Mouse (Mus musculus): Measurements from ENCODE around the gene Micu1.

Micu1 gene

DNA sequence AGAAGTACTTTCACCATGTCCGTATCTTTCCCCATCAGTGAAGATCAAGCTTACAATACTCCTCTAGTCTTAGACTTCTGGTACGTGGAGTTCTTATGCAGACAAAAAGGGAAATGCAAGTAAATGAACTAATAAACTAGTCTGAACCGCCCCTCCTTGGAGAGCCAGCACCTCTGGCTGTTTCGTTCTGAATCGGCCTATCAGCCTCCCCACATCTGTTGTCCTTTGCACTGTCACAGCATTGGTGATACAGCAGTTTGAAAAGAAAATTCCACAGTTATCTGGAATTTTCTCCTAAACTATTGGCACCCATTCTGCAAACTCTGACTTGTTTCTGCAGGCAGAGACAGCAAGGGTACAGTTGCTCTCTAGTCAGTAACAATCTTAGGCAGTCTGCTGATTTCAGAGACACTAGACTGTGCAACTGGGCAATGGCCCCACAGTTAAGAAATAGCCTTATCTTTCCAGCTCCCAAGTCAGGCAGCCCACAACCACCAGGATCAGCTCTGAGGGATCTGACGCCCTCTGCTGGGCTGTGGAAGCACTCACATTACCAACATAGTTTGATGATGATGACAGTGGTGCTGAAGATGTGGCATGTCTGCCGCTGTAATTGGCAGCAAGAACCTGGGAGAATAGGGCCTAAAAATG is 112.4 kb downstream of the Micu1 start:
- peak; percentile 76 for DNase-seq

DNA sequence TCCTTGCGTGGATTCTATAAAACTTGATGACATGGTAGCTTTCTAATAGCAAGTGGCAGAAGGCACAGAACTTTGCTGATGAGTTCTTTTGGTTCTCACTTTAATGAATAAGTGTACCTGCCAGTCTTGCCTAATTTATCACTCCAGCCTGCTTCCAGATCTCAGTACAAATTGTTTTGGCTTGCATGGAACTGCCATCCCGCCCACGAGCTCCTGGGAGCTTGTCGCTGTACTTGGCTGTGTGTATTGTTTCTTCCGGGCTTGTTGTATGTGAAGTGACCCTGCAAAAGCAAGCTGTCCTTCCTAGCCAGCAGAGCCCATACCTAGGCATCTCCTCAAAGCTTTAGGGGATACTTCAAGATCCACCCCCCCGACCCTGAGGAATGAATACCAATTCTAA is 114.3 kb downstream of the Micu1 start:
- DNase-seq: no peak

DNA sequence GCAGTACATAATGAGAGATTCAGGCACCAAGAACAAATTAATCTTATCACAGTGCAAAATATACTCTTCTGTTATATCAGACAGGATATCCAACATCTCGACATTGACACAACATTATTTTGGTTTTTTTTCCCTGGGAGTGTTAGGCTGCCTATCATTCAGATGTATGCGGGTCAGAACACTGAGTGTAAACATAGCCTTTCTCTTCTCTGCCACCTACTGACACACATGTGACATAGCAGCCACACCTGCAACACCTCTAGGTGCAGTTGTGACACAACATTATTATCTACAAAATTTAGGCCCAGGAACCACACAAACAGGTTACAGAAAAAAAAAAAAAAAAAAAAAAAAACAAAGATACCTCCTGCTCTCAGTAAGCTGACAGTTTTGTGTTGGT is 115.3 kb downstream of the Micu1 start:
- peak; percentile 46 for DNase-seq

DNA sequence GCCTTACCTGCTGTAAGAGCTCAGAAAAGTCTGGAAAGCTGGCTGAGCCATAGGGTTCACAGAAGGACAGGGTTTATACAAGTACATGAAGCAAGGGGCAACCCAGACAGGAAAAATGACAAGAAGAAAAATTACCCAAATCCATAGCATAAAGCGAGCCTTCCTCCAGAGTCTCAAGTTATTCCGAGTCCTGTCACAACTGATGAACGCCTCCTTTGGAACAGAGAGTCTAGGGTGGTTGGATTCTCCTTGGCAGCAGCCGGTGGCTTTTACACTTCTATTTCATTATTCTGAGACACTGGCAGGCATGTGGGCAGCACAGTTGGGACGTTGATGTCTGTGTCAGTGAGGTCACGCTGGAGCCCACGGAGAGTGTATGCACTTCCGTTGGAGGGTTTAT is 115.7 kb downstream of the Micu1 start:
- no peak for DNase-seq

DNA sequence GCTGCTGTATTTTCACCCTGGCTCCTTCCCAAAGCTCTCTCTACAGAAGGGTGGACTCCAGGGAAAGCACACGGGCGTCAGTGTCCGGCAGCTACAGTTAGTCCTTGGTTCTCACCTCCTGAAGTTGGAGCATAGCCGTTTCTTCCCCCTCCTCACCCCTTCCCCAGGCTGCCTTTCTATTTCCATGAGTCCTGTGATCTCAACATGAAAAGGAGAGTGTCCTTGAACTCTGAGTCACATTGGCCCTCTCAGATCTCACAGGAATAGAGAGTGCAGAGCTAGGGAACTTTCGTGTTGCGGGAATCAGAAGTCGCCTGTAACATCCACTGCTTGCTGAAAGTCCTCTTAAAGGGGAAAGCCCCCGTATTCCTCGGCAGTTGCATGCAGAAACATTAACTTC is 116.9 kb downstream of the Micu1 start:
- DNase-seq: no peak

DNA sequence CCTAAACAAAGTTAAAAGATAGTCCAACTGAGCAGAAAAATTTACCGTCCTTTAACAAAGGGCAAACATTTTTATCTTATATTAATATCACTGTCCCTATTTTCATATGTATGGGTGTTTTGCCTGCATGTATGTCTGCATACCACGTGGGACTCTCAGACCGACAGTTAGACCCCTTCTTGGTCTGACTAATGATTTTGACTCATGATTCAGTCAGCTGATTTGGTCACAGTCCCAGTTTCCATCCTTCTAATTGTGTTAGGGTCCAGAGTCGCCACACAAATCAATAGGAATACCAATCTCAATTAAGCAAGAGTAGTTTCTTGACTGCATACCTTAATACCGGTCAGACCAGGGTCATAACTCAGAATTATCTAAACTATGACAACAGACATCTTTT is 118.6 kb downstream of the Micu1 start:
- DNase-seq: no peak

DNA sequence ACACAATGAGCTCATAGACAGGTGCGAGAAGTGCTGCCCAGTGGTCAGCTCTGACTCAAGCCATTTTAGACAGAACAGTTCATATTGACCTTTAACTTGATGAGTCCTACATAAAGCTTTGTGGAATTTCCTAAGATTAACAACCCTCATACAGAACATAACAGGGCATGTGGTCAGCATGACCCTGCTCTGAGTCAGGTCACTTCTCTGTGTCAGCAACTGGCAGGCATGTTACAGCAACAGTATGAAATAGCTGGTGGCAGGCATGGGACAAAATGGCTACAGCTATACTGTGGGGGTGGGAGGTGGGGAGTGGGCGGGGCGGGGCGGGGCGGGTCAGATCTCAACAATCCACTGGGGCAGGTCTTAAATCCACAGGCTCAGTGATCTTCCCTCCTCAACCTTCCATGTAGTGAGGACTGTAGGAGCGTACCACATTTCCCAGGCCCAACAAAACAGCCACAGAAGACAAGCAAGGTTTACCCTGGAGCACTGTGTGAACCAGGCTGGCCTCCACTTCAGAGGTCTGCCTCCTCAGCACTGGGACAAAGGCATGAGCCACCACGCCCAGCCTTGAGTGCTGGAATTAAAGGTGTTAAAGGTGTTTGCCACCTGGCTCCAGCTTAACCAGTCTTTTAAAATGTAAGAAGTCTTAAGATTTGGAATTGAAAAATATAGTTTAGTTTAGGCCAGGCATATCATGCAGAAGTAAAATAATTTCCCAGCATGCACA is 119.2 kb downstream of the Micu1 start:
- DNase-seq: no peak

DNA sequence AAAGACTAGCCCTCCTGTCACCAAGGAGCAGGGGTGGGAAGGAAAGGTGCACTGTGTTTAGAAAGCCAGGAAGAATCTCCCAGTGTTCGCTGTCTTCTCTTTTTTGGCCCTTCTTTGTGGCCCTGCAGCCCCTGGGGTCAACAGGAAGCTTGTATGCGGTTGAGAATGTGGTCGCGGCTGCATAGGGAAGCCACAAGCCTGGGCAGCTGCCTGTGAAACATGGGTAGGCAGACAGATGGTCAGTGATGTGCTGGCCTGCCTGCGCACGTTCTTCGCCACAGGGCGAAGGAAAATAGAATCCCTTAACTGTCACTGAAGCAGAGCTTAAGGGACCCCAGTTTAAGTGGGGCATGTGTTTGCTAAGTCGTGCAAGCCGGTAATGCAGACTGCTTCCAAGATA is 120.6 kb downstream of the Micu1 start:
- no peak for DNase-seq

DNA sequence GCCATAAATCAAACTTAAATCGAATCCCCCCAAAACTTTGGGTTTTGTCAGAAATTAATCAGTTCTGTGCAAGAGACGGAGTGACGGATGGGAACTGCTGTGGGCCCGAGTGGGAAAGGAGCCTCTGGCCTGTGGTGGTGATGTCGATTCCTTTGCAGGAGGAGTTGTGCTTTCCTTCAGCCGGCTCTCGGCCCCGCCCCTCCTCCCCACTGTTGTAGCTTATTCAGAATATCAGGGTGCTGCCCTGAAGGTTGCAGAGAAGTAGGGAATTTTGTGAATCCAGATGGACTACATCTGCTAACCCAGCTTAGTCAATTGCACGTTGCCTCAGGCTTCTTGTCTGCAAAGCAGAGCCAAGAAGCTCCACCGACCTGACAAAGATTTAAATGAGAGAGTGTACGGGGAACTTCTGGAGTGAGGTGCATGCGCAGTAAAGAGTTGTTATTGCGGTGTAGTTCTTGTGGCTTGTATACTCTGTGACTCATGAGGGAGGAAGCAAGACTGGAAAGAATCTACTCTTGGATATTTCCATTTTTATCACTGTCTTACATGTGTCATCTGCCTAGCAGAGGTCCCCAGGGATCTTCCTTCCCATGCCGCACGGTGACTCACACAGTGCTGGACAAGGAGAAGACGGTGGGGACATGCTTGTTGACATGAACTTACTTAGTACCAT is 123.0 kb downstream of the Micu1 start:
- no peak for DNase-seq

DNA sequence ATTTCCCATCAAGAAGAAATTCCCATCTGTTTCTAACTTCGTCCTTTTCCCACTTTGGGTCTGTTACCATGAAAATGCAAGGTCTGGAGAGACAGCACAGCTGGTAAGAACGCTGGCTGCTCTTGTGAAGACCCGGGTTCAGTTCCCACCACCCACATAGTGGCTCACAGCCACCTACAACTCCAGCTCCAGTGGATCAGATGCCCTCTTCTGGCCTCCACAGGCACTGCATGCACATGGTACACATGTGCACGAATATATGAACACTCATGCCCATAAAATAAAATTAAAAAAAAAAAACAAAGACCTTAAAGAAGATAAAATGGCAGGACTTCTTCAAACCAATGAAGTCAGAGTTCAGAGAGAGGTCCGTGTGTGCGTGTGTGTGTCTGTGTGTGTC is 127.6 kb downstream of the Micu1 start:
- no peak for DNase-seq

DNA sequence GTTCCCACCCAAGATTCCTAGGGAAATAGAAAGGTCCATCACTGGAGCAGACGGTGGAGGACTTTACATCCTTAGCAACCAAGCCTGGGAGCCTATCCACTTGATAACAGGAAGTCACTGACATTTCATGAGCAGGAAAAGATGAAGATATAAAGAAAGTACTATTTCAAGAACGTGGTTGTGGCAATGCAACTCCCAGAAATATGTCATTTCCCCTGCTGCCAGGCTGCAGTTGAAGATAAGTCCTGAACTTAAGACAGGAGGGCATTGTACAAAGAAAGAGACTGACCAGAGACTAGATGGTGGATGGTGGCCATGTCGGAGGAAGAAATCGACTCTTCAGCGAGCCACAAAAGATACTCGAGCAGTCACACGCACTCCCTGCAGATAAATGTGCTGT is 129.7 kb downstream of the Micu1 start:
- no peak for DNase-seq

DNA sequence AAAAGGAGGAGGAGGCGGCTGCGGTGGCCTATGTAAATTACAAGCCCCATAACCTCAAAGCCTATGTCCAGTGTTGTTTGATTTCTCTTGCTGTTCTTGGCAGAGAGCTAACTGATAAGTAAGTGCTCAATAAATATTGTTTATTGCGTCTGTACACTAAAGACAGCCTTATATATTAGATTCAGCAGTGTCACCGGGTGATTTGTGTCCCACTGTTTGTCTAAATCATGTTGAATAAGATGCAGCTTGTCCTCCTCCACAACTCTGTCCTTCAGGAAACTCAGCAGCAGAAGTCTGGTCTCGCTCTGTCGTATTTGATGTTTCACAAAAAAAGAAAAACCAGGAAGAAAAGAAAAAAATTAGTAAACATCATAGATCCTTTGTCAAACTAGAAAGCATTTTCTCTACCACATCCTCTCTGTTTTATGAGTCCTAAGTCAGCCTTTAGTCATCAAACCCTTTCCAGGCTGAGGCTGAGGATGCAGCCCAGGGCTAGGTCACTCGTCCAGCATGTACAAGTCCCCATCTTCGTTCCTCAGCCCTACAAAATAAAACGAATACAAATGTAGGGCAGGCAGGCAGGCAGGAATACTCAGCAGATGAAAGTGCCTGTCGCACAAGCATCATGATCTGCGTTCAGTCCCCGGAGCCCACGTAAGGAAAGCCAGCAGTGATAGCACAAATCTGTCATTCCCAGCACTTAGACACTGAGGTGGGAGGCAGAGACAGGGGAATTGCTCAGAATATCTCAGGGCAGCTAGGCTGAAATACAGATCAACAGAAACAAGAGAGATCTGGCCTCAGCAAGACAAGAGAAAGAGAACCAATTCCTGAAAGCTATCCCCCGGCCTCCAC is 133.3 kb downstream of the Micu1 start:
- no peak for DNase-seq

DNA sequence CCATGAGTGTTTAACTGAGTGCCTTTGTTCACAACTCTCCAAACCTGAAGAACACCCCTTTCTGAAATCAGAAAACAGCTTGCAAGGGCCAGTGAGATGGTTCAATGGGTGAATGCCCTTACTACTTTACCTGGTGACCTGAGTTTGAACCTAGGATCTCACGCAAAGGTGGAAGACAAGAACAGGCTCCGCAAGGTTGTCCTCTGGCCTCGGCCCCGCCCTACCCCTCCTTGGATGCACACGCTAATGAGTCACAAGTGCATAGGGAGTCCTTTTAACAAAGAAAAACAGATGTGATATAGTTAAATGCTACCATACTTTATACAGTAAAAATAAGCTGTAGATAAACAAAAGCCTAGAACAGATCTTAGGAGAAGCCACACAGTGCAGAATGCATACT is 135.2 kb downstream of the Micu1 start:
- DNase-seq: no peak

DNA sequence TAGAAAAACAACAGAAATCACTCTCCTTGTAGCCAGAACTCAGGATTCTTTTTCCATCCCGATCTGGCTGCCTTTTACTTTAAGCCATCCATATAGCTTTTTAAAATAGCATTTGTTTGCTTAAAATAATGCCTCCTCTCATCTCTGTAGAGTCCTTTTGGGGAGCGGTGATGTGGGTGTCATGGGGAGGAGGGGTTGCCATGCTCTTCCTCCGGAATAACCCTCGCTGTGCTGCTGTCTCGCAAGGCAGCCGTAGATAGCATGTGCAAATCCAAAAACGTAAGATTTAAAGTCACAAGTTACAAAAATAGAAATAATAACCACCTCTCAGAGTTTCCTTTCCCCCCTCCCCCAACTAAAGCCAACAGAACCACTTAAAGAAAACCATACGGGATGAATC is 139.2 kb downstream of the Micu1 start:
- DNase-seq: no peak

DNA sequence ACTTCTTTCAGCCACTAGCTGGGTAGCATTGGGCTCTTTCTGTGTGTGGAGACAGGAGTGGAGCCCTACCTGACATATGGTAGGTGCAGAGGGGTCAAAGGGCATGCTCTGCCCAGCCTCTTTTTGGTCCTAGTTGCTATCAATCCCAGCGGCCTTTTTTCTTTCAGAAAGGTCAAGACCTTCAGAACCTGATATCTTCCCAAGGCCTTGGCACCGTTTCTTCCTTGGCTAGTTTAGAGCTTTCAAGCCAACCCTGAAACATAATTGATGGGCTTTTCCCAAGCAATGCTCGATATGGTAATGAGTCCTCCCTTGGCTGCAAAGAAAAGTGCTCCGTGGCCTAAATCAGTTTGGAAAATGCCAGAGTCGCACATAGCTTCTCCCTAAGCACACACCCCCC is 140.8 kb downstream of the Micu1 start:
- DNase-seq: no peak

DNA sequence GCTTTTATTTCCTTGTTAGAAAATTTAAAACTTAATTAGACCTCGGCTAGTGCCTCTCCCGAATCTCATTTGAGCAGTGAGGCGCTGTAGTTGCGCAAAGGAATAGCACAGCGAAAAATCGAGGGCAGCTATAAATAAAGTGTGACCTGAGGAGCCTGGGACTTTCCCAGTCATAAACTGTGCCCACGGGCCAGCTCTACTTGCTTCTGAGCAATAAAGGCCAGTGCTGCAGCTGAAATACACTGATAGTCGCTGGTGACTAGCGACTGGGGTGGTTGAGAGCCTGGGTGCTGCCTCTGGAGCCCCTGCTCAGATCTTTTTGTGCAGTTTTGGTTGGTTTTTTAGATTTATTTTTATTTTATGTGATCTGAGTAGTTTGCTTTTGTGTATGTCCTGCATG is 142.4 kb downstream of the Micu1 start:
- no peak for DNase-seq

DNA sequence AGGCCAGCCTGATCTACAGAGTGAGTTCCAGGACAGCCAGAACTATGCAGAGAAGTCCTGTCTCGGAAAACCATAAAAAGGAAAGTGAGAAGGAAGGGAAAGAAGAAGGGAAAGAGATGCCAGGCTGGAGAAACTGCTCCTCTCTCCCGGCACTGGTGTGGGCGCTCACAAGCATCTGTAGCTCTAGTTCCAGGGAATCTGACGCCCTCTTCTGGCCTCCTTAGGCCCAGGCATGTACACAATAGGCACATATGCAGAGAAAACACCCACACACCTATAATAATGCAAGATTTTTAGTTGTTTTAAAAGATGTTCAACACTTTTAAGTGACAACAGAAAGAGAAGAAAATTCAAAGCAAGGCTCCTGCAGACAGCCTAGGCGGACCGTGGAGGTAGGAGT is 144.1 kb downstream of the Micu1 start:
- no peak for DNase-seq

DNA sequence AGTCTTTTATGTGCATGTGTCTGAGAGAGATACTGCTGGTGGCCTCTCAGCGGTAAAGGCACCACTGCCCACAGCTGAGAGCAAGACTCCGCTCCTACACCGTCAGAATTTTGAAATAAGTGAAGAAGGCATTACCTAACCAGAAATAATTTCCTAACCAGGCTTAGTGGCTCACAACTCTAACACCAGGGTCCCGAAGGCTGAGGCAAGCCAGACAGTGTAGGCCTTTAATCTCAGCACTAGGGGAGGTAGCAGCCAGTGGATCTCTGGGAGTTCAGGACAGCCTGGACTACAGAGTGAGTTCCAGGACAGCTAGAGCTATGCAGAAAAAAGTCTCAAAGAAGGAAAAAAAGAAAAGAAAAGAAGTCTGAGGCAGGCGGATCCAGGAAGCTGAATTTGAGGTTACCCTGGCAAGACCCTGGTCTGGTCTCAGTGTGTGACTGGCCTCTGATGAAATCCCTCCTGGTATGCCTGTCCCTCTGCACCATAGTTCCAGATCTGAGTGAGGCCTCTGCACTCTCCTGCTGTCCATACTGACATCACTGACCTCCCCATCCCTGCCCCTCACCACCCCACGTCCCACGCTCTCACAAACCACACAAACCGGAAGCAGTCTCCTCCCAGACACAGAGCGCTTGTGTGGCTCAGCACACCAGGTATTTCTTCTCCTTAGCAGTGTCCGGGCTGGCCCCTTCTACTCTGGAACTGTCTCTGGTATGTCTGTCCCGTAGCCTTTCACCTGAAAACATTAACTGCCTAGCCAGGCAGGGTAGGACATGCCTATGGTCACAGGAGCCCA is 146.0 kb downstream of the Micu1 start:
- no peak for DNase-seq

DNA sequence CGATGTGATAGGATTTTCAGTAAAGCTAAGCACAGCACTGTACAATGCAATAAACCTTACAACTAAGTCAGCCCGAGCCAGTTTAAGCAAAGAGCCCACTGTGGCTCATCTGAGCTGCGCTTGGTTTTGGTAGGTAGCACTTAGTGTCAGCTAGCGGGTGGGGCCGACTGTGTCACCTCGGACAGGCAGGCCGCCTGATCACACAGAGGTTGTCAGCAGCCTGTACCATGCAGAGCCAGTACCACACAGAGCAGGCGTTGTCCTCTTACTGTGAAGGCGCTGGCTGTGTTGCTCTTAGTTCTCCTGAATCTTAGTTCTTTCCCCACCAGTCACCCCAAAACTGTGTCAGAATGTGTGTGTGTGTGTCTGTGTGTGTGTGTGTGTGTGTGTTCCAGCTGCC is 146.7 kb downstream of the Micu1 start:
- DNase-seq: no peak

DNA sequence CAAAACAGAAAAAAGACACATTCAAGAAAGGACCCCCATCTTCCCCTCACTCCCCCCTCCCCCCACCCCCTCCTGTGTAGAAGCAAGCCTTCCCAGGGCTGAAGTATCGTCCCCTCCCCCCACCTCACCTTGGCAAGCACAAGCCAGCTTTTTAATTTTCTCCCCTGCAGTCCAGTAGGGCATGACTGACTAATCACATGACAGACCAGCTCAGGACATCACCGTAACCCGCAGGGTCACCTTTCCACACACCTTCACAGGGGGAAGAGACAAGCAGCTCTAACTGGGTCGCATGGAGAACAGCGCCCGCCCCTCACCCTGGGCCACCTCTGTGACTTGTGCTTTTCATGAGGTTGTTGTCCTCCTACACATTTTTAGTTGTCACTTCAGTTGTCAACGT is 147.1 kb downstream of the Micu1 start:
- no peak for DNase-seq

DNA sequence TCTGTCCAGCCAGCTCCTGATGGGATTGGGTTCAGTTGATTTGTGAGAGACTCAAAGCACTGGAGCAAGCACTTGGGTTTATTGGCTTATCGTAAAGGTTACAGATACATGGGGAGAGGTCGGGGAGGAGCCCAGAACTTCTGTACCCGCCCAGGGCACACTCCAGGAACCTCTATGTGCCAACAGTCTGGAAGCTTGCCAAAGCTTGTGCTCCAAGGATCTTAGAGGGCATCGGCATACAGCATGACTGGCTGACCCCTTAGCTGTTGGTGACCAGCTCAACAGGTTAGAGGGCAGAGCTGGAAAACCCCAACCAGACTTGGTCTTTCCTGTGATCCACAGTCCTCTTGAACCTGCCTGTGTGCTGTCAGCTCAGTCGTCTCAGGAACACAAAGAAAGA is 154.9 kb downstream of the Micu1 start:
- no peak for DNase-seq

DNA sequence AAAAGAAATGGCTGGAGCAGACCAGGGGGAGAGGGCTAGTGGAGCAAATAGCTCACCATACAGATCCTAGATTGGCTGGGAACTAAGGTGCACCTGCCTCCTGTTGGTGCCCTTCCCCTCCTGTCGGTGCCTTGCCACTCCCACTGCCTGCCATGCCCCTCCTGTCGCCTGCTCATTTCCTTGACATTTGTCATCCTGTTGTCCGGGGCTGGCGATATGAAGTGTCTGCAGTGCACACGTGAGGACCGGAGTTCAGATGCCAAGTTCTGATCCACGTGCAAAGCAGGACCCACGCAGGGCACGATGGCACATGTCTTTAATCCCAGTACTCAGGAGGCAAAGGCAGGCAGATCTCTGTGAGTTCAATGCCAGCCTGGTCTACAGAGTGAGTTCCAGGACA is 158.4 kb downstream of the Micu1 start:
- no peak for DNase-seq

DNA sequence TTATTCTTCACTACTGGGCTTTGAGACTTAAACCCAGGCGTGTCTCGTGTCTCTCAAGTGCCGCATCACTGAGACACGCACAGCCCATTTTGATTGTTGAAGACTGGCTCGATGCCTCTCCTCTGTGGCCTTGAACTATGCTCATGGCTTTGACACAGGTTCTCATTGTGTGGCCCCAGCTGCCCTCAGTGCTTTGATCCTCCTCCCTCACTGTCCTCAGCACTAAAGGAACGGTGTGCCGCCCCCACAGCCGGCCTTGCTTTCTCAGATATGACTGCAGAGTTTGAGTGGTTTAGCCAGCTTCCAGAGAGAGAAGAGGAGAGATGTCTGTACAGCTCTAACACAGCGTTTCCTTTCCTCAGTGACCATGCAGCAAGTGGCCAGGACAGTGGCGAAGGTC is 158.9 kb downstream of the Micu1 start:
- DNase-seq: no peak

Data from thymus, postnatal 4 days (tissue).